Mouse (Mus musculus) adrenal gland, adult 18-20 months (tissue): ENCODE measurements around the gene Lgals3bp. TPM values are rescaled to one million over a fixed set of nuclear protein-coding genes. Genes with fewer than 3 reads are reported as not detected.

Experiments
- DNase-seq, 2 experiments: peaks; one replicate each; pipeline ENCODE4 v3.0.0; 2021 to 2022; ENCODE audit warnings: low spot score in 2 of 2
- total RNA-seq, 2 experiments: library from RNA; stranded (reverse); gene quantifications; 1 replicate in 1 of 2; 2 replicates in 1 of 2; pipeline ENCODE4 v1.2.3; 2021

Gene Lgals3bp
- total RNA-seq, 2 experiments from 2014 or later = 92.6 to 128 TPM

GRCm38 (mm10) chr11:118424621-118425335 lies 22.9 kb upstream of the Lgals3bp start:
- no peak for DNase-seq

GRCm38 (mm10) chr11:118423266-118423971 lies 21.5 kb upstream of the Lgals3bp start:
- peak; percentile 76 to 81 for DNase-seq

- DNase-seq = no peak
Observed at GRCm38 (mm10) chr11:118420261-118420660, 18.4 kb upstream of the Lgals3bp start.

GRCm38 (mm10) chr11:118418834-118419504 lies 17.1 kb upstream of the Lgals3bp start, which contains the start of gene Cant1:
Gene Cant1 (minus strand): TSS chr11:118419086.
- peak; percentile 91 to 95 for DNase-seq

- DNase-seq = no peak
Observed at GRCm38 (mm10) chr11:118418442-118418833, 16.5 kb upstream of the Lgals3bp start.

GRCm38 (mm10) chr11:118417496-118417895 lies 15.6 kb upstream of the Lgals3bp start:
- DNase-seq = no peak

GRCm38 (mm10) chr11:118416046-118416445 lies 14.2 kb upstream of the Lgals3bp start:
- no peak for DNase-seq

- DNase-seq = no peak
Observed at GRCm38 (mm10) chr11:118415630-118416029, 13.7 kb upstream of the Lgals3bp start.

- no peak for DNase-seq
Observed at GRCm38 (mm10) chr11:118414270-118414669, 12.4 kb upstream of the Lgals3bp start.

- no peak for DNase-seq
Observed at GRCm38 (mm10) chr11:118413055-118413454, 11.2 kb upstream of the Lgals3bp start.

- DNase-seq = no peak
Observed at GRCm38 (mm10) chr11:118412601-118413000, 10.7 kb upstream of the Lgals3bp start.

- DNase-seq = no peak
Observed at GRCm38 (mm10) chr11:118411271-118411670, 9.4 kb upstream of the Lgals3bp start.

GRCm38 (mm10) chr11:118410479-118410878 lies 8.6 kb upstream of the Lgals3bp start:
- no peak for DNase-seq

- DNase-seq = no peak
Observed at GRCm38 (mm10) chr11:118410073-118410444, 8.2 kb upstream of the Lgals3bp start.

- DNase-seq = no peak
Observed at GRCm38 (mm10) chr11:118409106-118410072, 7.5 kb upstream of the Lgals3bp start.

- no peak for DNase-seq
Observed at GRCm38 (mm10) chr11:118408051-118408740, 6.3 kb upstream of the Lgals3bp start.

GRCm38 (mm10) chr11:118407318-118407910 lies 5.5 kb upstream of the Lgals3bp start:
- peak in 1 of 2 experiments; percentile 66 for DNase-seq

- DNase-seq = peak in 1 of 2 experiments; percentile 17
Observed at GRCm38 (mm10) chr11:118406521-118406920, 4.6 kb upstream of the Lgals3bp start.

- DNase-seq = no peak
Observed at GRCm38 (mm10) chr11:118405311-118405710, 3.4 kb upstream of the Lgals3bp start.
